Mouse (Mus musculus): ENCODE measurements at regions not wholly inside any gene's neighbourhood (a gene's known extent, or its start where the extent isn't known, plus 50 kb on each side); places are given as distances from the start of the nearest gene placed in this dataset.

DNA sequence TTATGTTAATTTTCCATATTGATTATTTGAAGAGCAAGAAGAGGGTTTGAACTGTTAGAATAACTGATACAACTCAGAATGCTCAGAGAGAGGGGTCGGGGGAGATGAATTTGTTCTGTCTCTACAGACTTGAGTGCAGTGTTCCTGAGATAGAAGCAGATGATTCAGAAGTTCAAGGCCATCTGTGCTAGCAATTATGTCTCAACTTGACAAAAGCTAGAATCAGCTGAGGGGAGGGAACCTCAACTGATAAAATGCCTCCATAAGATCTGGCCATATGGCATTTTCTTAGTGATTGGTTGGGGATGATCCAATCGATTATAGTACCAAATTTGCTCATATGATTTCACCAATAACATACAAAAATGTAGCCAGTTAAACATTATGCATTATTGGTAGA lies 914.9 kb downstream of the Tecrl start:
- TF ChIP-seq CTCF (IDR thresholded peaks at IDR 0.05; ENCODE audit: control insufficient read depth, insufficient read depth, insufficient replicate concordance, low read depth, low read length), result no peak
- no peak for TF ChIP-seq POLR2A (IDR thresholded peaks at IDR 0.05; ENCODE audit: control insufficient read depth, low read depth, low read length)
